Mouse (Mus musculus): Measurements from ENCODE around the gene Tpcn2. TPM values are rescaled to one million over a fixed set of nuclear protein-coding genes. Genes with fewer than 3 reads are reported as not detected.

Tpcn2 gene
- polyA plus RNA-seq, 2 experiments from 2014 or later, result 6.1 to 13.6 TPM

- ATAC-seq, result no peak
Observed at GRCm38 (mm10) chr7:145239736-145240505, 43.9 kb downstream of the Tpcn2 start.

- no peak for ATAC-seq
Observed at GRCm38 (mm10) chr7:145239145-145239544, 44.7 kb downstream of the Tpcn2 start.

DNA sequence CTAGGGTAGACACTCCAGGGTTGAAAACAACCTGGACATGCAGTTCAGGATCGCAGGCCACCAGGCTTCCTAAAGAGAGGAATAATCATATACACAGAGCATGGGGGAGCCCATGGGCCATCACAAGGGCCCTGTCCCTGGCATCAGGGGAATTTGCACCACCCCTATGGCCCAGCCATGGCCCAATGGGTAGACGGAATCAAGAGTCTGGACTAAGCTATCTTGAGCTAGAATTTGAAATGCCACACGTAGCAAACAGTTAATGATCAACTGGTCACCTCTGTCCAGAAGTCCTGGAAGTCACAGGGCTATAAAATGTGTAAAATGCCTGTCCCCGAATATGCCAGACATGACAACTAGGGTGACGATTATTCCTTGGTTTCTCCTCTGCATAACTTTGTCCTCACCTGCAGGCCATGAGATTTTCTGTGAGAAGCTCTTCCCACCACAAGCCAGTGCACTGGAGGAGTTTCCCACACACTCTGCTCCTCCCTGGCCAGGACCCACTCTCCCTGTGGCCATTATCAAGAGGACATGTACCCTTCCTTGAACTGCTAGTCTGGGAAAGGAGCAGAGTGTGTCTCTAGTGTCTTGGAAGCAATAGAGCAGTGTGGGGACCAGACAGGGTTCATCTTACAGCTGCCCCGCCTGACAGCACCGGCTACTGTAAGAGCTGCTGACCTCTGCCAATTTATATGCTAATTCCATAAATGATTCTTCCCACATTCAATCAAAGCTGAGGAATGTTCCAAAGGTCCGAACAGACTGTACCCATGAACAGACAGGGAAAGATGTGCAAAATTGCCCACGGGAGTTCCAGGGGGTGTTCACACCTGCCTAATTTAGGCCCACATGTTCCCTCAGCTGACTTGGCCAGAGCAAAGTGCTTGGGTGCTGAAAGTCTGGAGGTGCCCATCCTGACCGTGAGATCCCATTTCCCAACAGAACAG, 48.7 kb downstream of the Tpcn2 start:
- ATAC-seq, result no peak

DNA sequence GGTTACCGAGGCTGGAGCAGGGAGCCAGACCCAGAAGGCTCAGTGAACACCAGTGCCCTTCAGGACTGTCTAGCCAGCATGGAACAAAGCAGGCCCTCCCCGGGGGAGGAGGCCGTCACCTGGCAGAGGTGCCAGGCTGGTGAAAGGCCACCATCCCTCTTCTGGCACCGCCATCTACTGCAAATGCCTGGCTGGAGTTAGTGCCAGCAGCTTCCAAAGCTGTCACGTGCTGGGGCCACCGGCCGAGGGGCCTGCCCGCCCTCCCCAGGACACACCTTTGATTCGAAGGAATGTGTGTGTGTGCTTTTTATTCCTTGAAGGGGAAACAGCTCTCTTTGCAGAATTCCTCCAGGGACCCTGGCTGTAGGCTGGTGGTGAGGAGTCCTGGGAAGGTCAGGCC, 52.2 kb downstream of the Tpcn2 start:
- no peak for ATAC-seq

GRCm38 (mm10) chr7:145226641-145227040, 57.2 kb downstream of the Tpcn2 start:
- ATAC-seq, result no peak

- ATAC-seq, result no peak
Observed at GRCm38 (mm10) chr7:145225626-145226025, 58.2 kb downstream of the Tpcn2 start.

GRCm38 (mm10) chr7:145221841-145222689, 61.7 kb downstream of the Tpcn2 start:
- peak; percentile 47 for ATAC-seq

- no peak for ATAC-seq
Observed at GRCm38 (mm10) chr7:145221346-145221745, 62.5 kb downstream of the Tpcn2 start.

DNA sequence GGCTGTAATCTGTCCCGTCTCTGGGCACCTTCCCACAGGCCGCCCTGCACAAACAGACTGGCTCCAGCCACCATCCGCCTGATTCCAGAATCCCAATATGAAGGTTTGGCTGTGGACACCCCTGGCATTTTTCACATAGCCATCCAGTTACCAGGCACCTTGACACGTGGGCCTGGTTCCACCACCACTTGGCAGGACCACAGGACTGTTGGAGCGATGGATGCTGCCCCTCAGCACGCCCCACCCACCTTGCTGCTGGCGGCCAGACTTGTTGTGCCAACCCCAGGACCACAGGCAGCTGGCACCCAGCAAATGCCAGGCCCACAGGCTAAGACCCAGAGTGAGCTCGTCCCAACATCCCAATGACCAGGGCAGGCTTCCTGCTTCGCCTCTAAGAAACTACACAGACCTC, 64.4 kb downstream of the Tpcn2 start:
- no peak for ATAC-seq

DNA sequence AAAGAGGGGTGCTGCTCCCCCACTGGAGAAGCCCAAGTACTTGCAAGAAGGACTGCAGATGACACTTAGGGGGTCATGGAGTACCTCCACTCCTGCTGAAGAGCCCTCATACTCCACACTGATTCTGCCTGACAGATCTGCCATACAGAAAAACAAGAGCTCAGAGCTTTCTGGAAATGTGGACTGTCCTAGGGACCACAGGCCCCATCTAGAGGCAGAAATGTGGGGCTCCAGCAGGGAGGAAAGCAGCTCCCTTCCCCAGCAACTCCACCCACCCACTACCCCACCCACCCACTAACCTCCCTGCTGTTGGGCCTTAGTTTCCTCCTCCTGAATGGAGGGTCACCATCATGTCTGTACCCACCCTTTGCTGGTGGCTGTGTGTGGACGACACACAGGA, 67.2 kb downstream of the Tpcn2 start:
- no peak for ATAC-seq

DNA sequence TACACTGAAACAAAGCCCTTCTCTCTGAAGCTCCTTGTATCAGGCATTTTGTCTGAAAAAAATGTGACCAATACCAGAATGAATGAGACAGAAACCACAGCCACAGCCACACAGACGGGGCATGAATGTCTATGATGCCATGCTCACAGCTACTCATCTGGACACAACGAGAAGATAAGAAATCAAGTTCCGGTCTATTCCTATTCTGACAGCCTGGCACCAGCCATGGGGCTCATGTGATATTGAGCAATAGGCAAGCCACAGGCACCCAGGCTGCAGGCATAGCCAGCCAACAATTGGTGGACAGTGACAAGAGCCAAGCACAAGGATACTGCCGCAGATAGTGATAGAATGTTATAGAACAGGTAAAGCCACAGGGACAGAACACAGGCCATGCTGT, 68.3 kb downstream of the Tpcn2 start:
- ATAC-seq, result no peak

DNA sequence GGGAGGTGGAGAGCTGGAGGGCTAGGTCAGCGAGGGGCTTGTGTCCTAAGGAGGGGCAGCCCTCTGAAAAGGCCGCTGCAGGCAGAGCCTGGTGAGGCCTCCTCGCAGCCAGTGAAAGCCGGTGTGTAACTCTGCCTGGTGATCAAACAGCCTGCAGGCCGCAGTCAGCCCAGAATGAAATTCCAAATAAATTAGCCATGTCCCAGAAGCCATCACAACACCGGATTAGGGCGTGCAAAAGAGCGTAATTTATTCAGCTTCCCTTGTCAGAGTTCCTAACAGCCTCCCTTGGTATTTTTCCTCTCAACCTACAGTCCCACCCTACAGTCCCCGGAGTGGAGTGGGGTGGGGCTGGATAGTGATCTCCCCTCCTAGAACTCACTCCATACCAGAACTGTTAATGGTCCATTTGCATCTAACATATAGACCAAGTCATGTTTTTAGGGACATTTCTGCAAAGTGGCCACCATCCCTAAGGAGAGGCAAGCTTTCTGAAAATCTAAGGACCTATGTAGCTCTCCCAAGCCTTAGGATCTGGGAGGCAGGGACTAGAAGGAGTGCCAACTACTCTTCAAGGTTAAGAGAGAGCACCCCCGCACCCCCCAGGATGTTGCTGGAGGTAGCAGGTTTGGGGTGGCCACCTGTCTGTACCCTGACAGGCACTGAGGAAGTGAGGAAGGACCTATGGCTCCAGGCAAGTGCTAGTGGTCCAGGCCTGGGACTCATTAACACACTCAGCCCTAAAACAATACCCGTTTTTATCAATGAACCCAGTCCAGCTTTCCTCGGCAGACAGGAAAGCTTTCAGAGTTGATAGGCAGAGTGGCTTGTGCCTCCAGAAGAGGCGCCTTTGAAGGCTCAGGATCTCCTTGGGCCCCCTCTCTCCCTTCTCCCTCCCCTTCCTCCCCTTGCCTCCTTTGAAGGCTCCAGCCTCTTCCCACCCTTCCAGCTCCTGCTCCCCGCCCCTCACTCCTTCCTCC, 71.8 kb downstream of the Tpcn2 start:
- no peak for ATAC-seq

GRCm38 (mm10) chr7:145210477-145211070, 73.2 kb downstream of the Tpcn2 start:
- no peak for ATAC-seq

DNA sequence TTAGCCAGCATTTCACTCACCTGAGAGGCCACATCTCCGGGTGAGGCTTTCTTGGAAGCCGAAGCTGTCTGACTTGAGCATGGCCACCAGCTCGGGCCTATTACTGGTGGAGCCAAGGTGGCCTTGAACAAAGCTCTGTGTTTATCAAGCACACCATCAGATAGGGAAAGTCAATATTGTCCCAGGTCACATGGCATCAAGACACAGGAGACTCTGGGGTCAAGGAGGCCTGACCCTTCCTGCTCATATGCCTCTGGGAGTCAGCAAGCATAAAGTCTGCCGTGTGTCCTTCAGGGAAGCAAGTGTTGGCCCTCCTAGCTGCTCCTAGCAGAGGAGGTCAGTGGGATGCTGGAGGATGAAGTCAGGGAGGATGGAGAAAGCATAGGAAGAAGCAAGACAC, 75.8 kb downstream of the Tpcn2 start, which contains the start of gene 1810010D01Rik:
TSS of gene 1810010D01Rik (minus strand) at position 114 of the 400 bp plus-strand sequence.
- ATAC-seq, result no peak

DNA sequence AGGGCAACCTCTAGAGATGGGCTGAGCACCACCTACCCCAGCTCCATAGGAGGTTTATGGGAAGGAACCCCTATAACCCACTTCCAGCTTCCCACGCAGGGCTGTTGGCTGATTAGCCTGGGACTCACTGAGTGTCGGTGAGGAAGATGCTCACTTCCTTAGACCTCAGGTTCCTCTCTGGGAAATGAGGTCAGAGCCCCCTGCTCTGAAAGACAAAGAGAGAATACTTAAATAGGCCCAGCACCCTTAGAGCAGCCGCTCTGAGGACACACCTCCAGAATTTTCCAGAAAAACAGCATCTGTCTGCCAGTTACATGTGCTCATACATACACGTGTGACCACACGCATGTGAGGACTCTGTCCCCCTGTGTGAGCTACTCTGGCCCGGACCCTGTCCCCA, 77.0 kb downstream of the Tpcn2 start:
- no peak for ATAC-seq

- ATAC-seq, result no peak
Observed at GRCm38 (mm10) chr7:145206056-145206610, 77.7 kb downstream of the Tpcn2 start.

GRCm38 (mm10) chr7:145205363-145205902, 78.4 kb downstream of the Tpcn2 start:
- no peak for ATAC-seq

- ATAC-seq, result no peak
Observed at GRCm38 (mm10) chr7:145199711-145200110, 84.1 kb downstream of the Tpcn2 start.

DNA sequence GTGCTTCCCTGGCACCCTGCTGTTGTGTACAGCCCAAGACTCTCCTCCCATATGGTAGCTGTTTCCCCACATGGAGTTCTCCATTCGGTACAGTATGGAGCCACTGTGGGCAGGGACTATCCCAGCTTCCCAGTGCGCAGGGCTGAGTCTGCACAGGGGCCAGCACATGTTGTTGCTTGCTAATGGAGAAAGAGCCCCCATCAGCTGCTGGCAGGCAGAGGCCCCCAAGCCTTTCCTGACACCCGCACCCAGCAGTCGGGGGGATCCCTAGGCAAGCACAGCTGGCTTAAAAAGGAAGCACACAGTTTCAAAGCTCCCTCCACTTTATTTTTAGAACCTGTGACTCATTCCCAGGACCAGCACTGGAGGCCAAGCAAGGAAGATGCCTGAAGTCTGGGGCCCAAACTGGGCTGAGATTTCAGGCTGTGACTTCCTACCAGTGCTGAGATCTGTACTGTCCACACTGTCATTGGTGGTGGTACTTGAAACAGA, 85.5 kb downstream of the Tpcn2 start:
- ATAC-seq, result no peak

DNA sequence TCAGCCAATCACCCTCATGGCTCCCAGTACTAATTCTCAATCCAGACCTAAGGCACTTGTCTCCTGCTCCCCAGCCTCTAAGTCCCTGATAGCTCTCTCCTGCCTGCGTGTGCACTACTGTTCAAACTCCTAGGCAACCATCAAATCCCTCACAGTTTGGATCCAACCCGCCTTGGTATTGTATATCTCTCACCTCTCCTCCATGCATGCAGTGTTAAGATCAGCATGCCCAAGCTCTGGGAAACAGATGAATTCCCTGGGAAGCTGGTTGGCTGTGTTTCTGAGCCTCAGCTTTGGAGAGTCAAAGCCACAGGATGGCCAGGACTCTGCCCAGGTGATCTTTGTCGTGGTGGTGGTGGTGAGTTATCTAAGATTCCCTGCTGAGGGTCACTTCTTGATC, 86.1 kb downstream of the Tpcn2 start:
- ATAC-seq, result no peak

All from CD4-positive, CD25-positive, alpha-beta regulatory T cell, adult 4 months (primary cell).